Mouse (Mus musculus) brain, embryonic 18.5 days (tissue): ENCODE results near the gene Susd1.

Experiments used
- DNase-seq: peaks from one replicate; pipeline ENCODE4 v3.0.0-alpha.2; 2012; ENCODE audit warnings: low read depth, low spot score

Susd1 gene

DNA sequence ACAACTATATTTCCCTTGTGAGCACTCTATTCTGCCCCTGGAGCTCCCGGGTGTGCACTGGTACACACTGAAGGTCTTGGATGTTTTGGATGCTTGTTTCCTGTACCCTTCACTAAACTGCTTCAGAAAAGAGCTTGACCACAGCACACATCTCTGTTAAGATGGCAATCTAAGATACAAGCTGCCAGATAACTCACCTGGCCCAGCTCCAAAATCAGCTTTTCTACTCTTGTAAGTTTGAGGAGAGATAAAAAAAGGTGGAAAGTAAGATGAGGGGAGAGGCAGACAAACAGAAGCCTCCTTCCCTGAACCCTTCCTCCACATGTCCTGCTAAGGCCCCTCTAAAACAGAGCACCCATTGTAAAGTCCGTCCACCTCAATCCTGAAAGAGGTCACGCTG lies 115.7 kb downstream of the Susd1 start:
- DNase-seq, result no peak

- DNase-seq, result no peak
Measured at GRCm38 (mm10) chr4:59322056-59322455, 116.4 kb downstream of the Susd1 start.

DNA sequence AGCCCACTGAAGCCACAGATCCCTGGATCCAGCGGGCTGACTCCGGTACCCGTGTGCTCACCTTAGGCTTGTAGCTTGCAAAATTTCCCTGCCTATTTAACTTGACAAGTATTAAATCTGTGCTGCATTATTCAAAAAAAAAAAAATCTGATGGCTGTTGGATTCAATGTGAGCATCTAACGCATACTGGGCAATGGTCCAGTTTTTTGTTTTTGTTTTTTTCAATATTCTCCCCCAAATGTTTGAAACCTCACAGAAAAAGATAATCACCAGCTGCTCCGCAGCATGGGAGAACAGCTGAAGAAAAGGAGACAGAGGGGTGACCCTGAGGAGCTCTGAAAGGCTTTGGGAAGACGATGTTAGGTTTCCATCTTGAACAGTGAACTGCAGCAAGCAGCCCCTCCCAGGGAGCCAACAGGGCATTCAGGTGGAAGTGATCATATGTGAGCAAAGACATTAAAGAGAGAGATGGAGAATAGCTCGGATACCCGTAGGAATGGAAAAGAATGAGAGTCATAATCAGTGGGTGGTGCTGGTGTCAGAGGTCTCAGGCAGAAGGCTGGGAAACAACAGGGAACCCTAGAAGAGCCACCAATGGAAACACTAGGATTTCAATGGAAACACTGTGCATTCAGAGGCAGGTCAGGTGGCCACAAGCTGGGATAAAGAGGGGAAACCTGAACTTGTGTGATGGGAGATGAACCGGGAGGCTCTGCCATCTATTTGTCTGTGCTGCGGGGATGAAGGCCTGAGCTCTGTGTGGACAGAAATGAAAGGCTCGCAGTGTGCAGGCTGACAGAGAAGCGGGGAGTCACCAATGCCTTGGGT lies 117.0 kb downstream of the Susd1 start:
- no peak for DNase-seq

DNA sequence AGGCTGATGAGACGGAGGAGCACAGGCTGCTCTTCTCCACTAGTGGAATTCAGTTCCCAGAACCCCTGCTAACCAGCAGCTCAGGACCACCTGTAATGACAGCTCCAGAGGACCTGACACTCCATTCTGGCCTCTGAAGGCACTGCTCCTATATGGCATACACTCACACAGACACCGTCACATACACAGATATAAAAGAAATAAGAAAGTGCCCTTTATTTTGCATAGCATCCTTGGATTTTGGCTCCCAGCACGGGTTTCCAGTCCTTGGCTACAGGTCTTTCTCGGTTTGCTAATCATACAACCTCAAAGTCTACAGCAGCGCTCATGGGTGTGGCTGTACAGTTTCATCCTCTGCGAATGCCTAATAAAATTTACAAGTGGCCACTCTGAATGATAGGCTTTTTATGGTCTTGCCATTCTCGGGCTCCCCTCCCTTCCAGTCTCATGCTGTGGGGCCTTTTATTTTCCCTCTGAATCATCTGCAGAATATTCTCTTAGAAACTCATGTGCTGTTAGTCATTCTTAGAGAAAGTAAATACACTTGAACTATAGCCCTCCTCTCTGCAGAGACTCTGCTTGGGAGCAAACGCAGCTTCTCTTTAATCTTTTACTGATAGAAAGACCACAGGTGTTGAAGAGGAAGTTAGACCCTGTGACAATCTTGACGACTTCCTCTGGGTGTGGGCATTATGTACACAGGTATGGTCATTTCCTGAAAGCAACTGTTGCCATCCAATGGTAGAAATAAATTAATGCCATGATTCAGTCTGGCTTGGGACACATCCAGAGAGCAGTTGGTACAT lies 119.1 kb downstream of the Susd1 start:
- no peak for DNase-seq

- DNase-seq, result no peak
Measured at GRCm38 (mm10) chr4:59318602-59319001, 119.8 kb downstream of the Susd1 start.

GRCm38 (mm10) chr4:59315553-59316405 lies 122.7 kb downstream of the Susd1 start:
- no peak for DNase-seq

- no peak for DNase-seq
Measured at GRCm38 (mm10) chr4:59314939-59315552, 123.4 kb downstream of the Susd1 start.

GRCm38 (mm10) chr4:59312945-59313344 lies 125.5 kb downstream of the Susd1 start:
- DNase-seq, result no peak

GRCm38 (mm10) chr4:59310590-59310989 lies 127.8 kb downstream of the Susd1 start:
- DNase-seq, result no peak

- DNase-seq, result no peak
Measured at GRCm38 (mm10) chr4:59307841-59308589, 130.4 kb downstream of the Susd1 start.

- no peak for DNase-seq
Measured at GRCm38 (mm10) chr4:59302387-59302786, 136.0 kb downstream of the Susd1 start.

DNA sequence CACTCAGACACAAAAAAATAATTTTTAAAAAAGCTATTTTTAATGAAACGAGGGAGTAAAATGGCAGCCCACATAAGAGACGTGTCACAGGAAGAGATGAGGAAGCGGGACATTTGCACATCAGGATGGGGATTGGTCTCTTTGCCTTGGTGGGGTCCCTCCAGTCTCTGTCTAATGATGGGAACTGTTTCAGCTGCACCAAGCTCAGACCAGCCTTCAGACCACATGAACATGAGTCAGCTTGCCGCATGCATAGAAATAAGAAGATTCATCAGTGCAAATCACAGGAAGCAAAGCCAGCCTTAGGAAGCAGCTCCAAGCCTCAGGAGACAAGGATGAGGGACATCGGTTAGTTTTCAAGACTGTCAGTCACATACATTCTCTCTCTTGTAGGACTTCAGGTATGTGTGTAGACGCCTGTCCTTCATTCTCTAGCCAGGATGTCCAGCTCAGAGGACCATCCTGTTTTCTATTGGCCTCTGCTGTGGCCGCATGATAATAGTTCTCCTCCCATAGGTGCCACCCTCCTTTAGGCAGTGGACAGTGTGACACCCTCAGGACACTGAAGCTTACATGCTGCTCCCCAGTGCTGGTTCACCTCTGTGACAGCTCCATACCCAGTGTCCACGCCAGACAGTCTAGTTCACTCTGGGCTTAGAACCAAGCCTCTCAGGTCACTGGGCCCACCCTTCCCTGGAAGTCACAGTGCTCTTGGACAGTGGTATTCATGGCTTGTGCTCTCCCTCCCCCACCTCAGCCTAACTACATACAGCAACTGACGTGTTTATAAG lies 137.2 kb downstream of the Susd1 start:
- DNase-seq, result no peak

DNA sequence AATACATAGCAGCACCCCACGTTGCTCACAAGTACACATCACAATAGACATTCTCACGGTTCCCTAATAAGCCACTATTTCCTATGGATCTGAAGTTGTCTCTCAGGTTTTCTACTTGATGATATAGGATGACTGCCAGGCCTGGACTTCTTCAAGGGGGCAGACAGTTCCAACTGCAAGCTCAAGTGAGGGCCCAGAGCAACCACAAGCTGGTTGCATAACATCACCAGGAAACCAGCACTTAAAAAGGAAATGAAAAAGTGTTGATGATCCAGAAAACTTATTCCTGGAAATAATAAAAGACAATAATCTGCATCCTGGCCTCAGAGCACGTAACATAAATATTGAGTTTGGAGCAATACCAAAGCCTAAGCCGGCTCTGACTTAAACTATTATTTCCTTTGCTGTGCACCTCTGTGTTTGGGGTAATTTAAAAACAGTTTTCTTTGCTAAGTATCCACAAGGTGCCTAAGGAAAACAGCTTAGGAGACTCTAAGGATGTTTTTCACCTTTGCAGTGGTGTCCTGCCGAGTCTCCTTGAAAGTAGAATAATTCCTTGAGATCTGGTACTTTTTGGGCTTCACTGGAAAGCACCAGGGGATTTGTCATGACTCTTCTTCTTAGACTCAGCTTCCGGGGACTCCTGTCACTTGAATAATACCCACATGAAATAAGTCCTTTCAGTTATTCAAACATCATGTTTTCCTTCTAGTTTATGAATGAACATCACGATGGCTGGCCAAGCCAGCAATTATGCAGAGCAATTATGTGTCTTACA lies 139.5 kb downstream of the Susd1 start:
- no peak for DNase-seq

DNA sequence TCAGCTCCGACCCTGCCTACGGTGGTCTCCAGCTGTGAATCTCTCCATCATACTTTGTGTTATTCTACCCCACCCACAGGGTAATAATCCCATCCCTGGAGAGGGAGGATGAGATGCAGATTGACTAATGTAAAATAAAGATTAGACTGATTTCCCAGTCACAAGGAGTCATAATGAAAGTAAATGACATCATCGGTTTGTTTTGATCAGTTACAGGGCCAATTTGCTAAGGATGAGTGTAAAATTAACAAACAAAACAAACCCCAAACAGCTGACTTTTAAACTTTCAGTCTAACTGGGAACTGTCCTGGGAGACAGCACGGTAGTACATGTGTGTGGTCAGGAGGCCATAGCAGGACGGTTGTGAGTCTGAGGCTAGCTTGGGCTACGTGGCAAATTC lies 143.3 kb downstream of the Susd1 start:
- no peak for DNase-seq

- DNase-seq, result no peak
Measured at GRCm38 (mm10) chr4:59294661-59295060, 143.8 kb downstream of the Susd1 start.

- no peak for DNase-seq
Measured at GRCm38 (mm10) chr4:59291914-59292718, 146.3 kb downstream of the Susd1 start.

DNA sequence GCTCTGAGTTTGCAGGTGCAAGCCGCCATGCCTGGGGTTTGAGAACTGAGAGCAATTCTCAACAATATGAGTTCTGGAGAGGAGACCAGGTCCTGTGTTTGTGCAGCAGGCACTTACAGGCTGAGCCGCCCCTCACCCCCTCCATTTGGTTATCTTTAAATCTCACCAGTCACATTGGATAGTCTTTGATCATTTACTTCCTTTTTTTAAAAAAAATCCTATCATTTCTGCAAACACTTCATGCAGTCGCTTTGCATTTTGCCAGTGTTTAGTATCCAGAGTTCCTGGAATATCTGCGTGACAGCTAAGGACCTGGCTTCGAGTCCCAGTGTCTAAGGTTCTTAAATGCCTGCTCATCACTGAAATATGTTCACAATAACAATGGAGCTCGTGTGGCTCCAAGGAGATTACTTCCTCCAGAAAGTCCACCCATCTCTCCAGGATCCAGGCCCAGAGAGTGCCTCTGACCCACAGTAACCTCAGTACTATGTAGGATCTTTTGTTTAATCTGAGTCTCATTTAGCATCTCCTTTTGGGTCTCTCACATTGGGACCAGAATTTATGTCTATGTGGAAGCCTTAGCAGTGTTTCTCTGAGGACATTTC lies 147.4 kb downstream of the Susd1 start:
- no peak for DNase-seq

GRCm38 (mm10) chr4:59287103-59287502 lies 151.3 kb downstream of the Susd1 start:
- DNase-seq, result no peak
